Mouse (Mus musculus): ENCODE measurements at regions not wholly inside any gene's neighbourhood (a gene's known extent, or its start where the extent isn't known, plus 50 kb on each side); places are given as distances from the start of the nearest gene placed in this dataset.
"Not testable (repeated sequence)": the region's sequence is repeated elsewhere in the genome, so short reads cannot be mapped to it uniquely, and the experiment has no call there.

GRCm38 (mm10) chr2:3864872-3865271 lies 152.6 kb upstream of the Frmd4a start:
- no peak for DNase-seq (ENCODE audit: low spot score in 2 of 2)

DNA sequence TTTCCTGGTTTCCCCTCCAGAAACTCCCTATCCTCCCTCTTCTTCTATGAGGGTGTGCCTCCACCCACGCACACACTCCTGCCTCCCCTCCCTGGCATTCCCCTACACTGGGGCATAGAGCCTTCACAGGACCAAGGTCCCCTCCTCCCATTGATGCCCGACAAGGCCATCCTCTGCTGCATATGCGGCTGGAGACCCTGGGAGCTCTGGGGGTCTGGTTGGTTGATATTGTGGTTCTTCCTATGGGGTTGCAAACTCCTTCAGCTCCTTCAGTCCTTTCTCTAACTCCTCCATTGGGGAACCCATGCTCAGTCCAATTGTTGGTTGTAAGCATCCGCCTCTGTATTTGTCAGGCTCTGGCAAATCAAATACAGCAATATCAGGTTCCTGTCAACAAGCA lies 150.8 kb upstream of the Frmd4a start:
- not testable (repeated sequence) for DNase-seq (ENCODE audit: low spot score in 2 of 2)

DNA sequence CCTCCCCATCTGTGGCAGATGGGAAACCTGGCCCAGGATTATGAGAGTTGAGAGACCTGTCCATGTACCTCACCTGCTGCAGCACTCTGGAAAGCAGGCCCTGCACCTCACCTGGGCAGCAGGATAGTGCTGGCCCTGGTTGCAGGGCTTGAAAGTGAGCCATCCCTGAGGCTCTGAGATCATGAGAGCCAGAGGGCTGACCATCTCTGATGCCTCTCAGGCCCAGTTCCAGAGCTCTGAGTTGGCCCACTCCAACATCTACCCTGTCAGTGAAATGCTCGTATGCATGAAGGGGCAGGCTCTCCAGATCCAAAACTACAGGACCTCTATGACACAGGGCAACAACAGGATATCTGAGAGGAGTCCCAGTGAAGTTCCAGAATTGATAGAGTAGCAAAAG lies 147.8 kb upstream of the Frmd4a start:
- DNase-seq (ENCODE audit: low spot score in 2 of 2), result no peak

DNA sequence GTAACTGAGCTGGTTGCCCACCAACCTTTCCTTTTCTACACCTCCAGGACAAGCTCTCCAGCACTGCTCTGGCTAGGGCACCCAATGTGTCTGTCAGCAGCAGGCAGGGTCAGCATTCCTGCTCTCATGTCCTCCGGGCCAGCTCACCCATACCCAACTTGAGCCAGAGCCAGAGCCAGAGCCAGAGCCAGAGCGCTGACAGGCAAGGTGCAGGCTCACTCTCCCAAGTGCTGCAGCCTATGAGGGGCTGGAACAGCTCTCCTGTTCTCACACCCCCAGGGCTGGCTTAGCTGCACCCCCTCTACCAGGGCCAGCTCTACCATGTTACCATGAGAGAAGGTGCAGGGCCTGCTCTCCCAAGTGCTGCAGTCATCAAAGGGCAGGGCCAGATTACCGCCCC lies 145.8 kb upstream of the Frmd4a start:
- DNase-seq (ENCODE audit: low spot score in 2 of 2), result no peak

DNA sequence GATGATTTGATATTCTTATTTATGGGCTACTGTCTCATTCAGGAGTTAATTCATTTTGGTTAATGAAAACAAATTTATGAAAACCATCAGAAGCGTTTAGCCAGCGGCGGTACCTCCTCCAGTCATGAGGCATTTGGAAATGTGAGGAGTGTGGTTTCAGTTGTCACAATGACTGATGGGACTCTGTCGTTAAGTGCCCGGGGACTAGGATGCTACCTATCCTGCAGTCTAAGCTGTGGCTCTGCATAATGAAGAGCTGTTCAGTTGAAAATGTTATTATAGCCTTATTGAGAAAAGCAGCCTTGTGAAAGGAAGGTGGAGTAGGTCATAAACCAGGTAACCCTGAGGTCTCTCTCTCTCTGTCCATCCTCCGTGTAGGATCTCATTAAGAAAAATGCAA lies 130.5 kb upstream of the Frmd4a start:
- no peak for DNase-seq (ENCODE audit: low spot score in 2 of 2)

- no peak for DNase-seq (ENCODE audit: low spot score in 2 of 2)
These were observed 129.6 kb upstream of the Frmd4a start for GRCm38 (mm10) chr2:3887845-3888433.

DNA sequence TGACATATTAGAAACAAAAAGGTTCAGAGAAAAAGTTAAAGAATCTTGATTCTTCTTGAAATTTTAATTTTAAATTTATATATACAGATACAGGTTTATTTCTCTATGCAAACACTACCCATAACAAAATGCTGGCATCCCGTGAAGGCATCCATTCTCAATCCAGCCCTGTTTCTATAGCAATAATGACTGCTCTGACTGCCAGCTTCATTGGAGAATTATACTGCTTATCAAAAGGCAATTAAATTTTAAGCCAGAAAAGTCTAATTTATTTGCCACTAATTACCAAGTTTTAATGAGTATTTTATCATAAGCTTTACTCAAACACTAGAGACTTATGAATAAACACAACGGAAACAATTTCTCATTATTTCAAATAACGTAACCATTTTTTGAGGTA lies 128.1 kb upstream of the Frmd4a start:
- no peak for DNase-seq (ENCODE audit: low spot score in 2 of 2)

DNA sequence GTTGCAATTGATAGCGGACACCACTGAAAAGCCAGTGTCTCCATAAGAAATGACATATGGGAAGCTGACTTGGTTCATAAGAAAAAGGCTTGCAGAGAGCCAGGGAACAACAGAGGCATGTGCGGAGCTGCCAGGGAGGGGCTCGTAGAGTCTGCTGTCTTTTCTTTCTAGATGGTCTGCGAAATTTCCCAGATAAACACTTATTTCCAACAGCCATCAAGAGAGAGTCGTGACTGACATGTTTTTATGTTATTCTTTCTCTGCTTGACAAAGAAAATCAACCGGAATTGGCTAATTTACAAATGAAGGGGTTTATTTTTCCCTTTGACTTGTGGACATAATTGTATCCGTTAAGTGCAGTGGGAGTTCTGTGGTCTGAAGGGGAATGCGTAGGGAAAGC lies 127.1 kb upstream of the Frmd4a start:
- no peak for DNase-seq (ENCODE audit: low spot score in 2 of 2)

DNA sequence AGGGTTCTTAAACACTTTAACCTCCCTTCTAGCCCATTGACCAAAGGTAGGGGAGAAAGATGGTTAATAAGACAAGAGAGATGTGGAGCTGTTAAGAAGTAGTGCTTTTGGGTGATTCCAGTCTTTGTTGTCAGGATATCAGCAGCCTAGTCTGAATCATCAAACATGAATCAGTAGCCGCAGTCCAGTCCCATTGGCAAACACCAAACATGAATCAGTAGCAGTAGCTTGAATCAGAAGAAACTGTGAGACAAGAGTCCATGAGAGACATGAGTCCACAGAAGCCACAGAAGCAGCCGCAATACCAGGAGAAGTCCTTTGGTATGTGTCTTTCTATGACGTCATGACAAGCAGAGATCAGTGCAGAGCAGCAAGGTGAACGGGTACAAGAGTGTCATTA lies 110.5 kb upstream of the Frmd4a start:
- no peak for DNase-seq (ENCODE audit: low spot score in 2 of 2)

- no peak for DNase-seq (ENCODE audit: low spot score in 2 of 2)
These were observed 109.3 kb upstream of the Frmd4a start for GRCm38 (mm10) chr2:3908192-3908591.

DNA sequence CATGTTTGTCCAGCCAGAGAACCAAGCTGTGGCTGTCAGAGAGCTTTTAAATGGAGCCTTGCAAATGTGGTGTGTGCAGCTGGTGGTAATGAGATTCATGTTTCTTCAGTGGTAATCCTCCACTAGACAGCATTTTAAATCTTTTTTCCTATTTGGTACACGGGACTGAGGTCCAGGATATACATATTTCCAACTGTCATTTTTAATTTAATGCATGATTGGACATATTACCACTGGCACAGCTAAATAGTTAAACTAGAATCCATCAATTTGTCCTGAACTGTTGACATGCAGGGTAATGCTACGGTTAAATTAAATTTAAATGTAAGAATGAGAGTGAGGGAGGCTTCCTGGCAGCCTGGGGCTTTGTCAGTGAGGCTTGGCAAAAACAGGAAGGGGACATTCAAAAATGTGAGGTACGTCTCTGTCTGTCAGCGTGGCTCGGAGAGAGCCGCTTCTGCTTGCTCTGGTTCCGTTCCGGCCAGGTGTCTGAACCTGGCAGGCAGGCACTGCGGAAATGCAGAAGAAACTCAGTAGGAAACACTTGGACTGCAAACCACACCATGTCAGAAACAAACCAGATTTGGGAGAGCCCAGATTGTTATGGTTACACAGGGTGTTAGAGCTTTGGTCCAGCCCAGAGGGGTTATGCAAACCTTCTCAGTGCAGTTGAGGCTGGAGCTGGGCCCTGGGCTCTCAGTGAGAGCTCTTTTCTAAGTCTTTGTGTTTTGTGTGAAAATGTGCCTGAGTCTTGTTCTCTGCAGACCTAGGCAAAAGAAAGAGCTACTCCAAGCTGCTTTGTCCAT lies 107.2 kb upstream of the Frmd4a start:
- no peak for DNase-seq (ENCODE audit: low spot score in 2 of 2)

DNA sequence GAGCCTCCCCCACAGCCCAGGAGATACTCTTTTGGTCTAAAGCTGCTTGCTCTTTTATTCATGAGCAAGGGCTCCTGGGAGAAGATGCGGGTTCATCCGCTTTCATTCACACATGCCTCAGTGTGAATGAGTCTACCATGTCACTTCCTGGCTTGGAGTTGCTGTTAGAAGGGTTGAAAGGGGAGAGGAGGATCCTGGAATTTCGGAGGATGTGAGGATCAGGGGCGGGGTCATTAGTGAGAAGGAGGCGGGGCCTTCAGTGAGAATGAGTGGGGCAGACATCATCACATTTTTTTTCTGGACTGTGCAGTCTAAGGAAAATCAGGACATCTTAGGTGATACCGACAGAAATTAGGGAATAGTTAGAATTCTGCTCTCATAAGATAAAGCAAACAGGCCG lies 102.4 kb upstream of the Frmd4a start:
- no peak for DNase-seq (ENCODE audit: low spot score in 2 of 2)

DNA sequence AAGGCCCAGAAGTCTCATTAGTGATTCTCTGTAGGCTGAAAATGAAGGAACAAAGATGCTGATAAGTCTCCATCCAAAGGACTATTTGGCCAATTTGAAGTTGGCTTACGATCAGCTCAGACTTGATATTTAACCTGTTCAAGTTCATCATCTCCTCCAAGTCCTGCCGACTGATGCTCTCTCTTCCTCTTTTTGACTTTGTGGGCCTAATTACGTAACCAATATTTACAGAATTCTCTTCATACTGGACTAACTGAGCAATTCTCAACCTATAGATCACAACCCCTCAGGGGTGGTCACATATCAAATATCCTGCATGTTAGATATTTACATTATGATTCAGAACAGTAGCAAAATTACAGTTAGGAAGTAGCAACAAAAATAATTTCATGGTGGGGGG lies 101.2 kb upstream of the Frmd4a start:
- no peak for DNase-seq (ENCODE audit: low spot score in 2 of 2)

DNA sequence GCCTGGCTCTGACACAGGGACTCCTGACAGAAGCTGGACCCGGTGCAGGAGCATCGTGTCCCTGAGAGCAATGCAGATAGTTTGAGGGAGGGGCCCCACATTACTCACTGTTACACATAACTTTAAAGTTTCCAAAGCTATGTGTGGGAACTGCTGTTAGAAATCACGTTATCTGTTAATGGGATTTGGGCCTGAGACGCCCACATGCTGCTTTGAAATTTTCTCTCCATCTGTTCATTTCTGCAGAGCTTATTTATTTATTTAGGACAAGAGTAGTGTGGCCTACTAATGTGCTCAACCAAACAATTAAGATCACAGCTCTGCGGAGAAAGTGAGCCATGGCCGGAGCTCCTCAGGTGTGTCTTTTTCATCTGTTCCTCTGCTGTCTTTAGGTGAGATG lies 99.4 kb upstream of the Frmd4a start:
- peak; percentile 34 to 45 for DNase-seq (ENCODE audit: low spot score in 2 of 2)

- no peak for DNase-seq (ENCODE audit: low spot score in 2 of 2)
These were observed 97.6 kb upstream of the Frmd4a start for GRCm38 (mm10) chr2:3919893-3920292.

GRCm38 (mm10) chr2:3921084-3921483 lies 96.4 kb upstream of the Frmd4a start:
- not testable (repeated sequence) for DNase-seq (ENCODE audit: low spot score in 2 of 2)

- DNase-seq (ENCODE audit: low spot score in 2 of 2), result no peak
These were observed 94.8 kb upstream of the Frmd4a start for GRCm38 (mm10) chr2:3922739-3923138.

- no peak for DNase-seq (ENCODE audit: low spot score in 2 of 2)
These were observed 92.8 kb upstream of the Frmd4a start for GRCm38 (mm10) chr2:3924696-3925095.

DNA sequence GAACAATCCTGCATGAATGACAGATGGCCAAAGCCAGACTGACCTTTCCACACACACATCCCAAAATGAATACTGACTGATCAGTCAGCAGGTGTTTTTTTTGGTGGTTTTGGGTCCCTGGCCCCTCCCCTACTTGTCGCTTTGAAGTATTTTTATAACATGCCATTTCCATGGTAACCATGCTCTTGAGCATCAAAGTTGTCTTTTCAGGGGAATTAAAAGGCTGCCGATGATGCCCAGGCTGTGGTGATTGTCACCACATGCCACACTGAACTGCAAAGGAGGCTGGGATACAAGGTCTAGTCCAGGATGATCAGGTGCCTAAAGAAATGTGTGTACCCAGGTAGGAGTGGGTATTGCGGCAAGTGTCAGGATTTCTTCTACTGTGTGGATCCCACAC lies 92.3 kb upstream of the Frmd4a start:
- DNase-seq (ENCODE audit: low spot score in 2 of 2), result no peak

- no peak for DNase-seq (ENCODE audit: low spot score in 2 of 2)
These were observed 91.4 kb upstream of the Frmd4a start for GRCm38 (mm10) chr2:3926129-3926528.

DNA sequence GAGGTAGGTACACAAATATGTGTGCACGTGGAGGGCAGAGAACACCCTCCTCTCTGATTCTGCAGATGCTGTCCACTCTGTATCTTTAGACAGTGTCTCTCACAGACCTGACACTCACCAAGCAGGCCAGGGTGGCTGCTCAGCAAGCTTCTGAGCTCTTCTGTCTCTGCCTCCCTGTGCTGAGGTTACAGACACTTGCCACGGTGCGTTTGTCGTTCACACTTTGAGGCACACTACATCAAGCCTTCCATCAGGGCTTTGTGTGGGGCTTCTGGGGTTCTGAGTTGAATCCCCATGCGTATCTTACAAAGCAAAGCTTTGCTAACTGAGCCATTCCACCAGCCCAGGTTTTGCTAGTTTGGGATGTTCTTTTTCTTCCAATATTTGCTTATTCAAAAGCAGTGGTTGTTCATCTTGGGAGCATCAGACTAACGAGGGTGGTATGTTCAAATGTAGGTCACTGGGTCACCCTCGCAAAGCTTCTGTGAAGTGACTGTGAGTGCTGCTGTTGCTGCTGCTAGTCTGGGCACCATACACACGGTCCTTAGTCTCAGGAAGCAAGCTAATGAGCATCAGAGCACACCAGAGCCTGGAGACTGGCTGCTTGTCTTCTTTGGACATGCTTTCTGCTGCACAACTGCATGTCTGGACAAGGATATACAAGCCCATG lies 90.2 kb upstream of the Frmd4a start:
- DNase-seq (ENCODE audit: low spot score in 2 of 2), result no peak

DNA sequence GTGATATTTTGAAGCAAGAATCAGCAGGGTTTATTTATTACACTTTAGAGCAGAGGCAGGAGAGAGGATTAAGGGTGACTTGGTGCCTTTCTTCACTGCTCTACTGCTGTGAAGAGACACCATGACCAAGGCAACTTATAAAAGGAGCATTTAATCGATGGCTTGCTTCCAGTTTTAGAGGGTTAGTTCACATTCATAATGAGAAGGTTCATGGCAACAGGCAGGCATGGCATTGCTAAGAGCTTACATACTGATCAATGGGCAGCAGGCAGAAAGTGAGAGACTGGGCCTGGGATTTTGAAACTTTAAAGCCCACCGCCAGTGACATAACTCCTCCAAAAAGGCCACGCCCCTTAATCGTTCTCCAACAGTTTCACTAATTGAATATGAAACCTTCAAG lies 89.7 kb upstream of the Frmd4a start:
- no peak for DNase-seq (ENCODE audit: low spot score in 2 of 2)

DNA sequence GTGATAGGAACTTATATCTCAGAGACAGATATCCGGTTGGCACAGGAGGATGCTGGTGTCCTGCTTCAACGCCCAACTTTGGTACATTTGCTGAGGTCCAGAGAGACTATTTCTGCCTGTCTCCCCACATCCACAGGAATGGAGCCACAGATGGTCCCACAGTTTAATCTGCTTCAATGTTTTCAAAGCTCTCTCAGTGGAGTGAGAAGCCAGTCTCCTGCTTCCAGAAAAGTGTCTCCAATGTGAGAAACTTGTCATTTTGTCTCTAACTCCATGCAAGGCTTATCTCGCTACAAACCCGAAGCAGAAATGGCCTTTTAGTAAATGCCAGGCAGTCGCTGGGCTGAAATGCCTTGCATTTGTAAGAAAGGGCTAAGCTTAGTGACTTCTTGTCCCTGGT lies 86.9 kb upstream of the Frmd4a start:
- DNase-seq (ENCODE audit: low spot score in 2 of 2), result no peak
